ENCODE assay signal across 23 mouse cellular contexts in the genomic region with DNA sequence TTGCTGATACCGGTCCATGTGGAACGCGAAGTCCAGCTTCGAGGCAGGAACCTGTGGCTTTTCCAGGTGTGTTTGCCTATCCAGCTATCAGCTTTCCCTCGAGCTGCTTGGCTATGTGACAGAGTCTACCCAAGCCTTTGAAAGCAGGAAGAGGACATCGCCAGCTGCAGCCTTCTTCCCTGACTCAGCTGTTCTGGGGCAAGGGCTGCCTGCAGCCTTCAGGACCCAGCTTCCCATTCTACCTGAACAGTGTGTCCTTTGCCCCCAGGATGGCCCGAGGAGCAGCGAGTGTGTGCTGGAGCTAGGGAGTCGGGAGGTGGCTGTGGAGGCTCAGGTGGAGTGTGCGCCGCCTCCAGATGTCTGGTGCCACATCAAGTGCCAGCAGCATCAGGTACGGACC. TPM values are rescaled to one million over a fixed set of nuclear protein-coding genes. Genes with fewer than 3 reads are reported as not detected.
DNase-seq lines count a peak whose midpoint lies in the region; ATAC-seq and TF ChIP-seq lines count a peak whose summit lies in the region.
"Had no signal": no experiment of that assay in that cellular context is flagged by ENCODE, and none has a peak within 500 bp of the region (broad histone marks: within the 10 kb centered on the region; RNA-seq: fewer than 3 reads in every experiment).

No protein-coding gene starts in this region.

- H3K36me3 ChIP-seq in forebrain, embryonic 13.5 days (ENCODE audit: poor library complexity, severe bottlenecking) = peaks cover 100% of the 10 kb centered on the region
- H3K36me3 ChIP-seq in forebrain, embryonic 10.5 days (replicated peaks) = peaks cover 100% of the 10 kb centered on the region
- peaks cover 99% of the 10 kb centered on the region for H3K36me3 ChIP-seq in hindbrain, embryonic 13.5 days
- H3K36me3 ChIP-seq in hindbrain, postnatal 0 days (ENCODE audit: insufficient read depth, low read length) = peaks cover 40% of the 10 kb centered on the region
- H3K36me3 ChIP-seq in kidney, postnatal 0 days (ENCODE audit: insufficient read depth, low read length) = peaks cover 52% of the 10 kb centered on the region
- H3K36me3 ChIP-seq: G1E had no signal

- no peak for TF ChIP-seq CTCF in hindbrain, postnatal 0 days (IDR thresholded peaks at IDR 0.05; ENCODE audit: low read depth)
- no peak for TF ChIP-seq CTCF in kidney, postnatal 0 days (IDR thresholded peaks at IDR 0.05; ENCODE audit: low read depth)

- H3K27me3 ChIP-seq in forebrain, embryonic 13.5 days = no peaks in the 10 kb centered on the region
- H3K27me3 ChIP-seq in forebrain, embryonic 10.5 days (ENCODE audit: poor library complexity, severe bottlenecking) = no peaks in the 10 kb centered on the region
- H3K27me3 ChIP-seq in hindbrain, embryonic 13.5 days = no peaks in the 10 kb centered on the region
- no peaks in the 10 kb centered on the region for H3K27me3 ChIP-seq in hindbrain, postnatal 0 days (ENCODE audit: insufficient read depth, low read length)
- H3K27me3 ChIP-seq in kidney, postnatal 0 days (ENCODE audit: insufficient read depth, low read length) = no peaks in the 10 kb centered on the region
- H3K27me3 ChIP-seq: limb, embryonic 15.5 days; liver, embryonic 13.5 days; midbrain, embryonic 12.5 days; neural tube, embryonic 13.5 days; stomach, embryonic 15.5 days had no signal

- no peak overlapping the region for H3K9ac ChIP-seq in forebrain, embryonic 13.5 days
- H3K9ac ChIP-seq in hindbrain, embryonic 13.5 days = 0 out of 2 replicates have a peak overlapping the region, but pooled peaks have one; percentile 29
- H3K9ac ChIP-seq in hindbrain, postnatal 0 days (replicated peaks; ENCODE audit: low read length) = no peak overlapping the region
- H3K9ac ChIP-seq in kidney, postnatal 0 days (ENCODE audit: low read depth, low read length) = no peak overlapping the region
- H3K9ac ChIP-seq: forebrain, postnatal 0 days; limb, embryonic 15.5 days; liver, embryonic 13.5 days; midbrain, embryonic 12.5 days; stomach, embryonic 15.5 days had no signal

- no peak for ATAC-seq in forebrain, embryonic 13.5 days
- no peak for ATAC-seq in hindbrain, embryonic 13.5 days (ENCODE audit: low FRiP score)
- no peak for ATAC-seq in hindbrain, postnatal 0 days
- ATAC-seq in kidney, postnatal 0 days (replicated peaks; ENCODE audit: low FRiP score, low read depth) = no peak

- H3K4me1 ChIP-seq in forebrain, embryonic 13.5 days = peaks cover 17% of the 10 kb centered on the region
- H3K4me1 ChIP-seq in forebrain, embryonic 10.5 days = peaks cover 6% of the 10 kb centered on the region; the same call in 1 of the 2 replicates
- peaks cover 25% of the 10 kb centered on the region for H3K4me1 ChIP-seq in hindbrain, embryonic 13.5 days (replicated peaks)
- H3K4me1 ChIP-seq in hindbrain, postnatal 0 days (ENCODE audit: insufficient read depth, low read length) = no peaks in the 10 kb centered on the region
- H3K4me1 ChIP-seq in kidney, postnatal 0 days (replicated peaks; ENCODE audit: insufficient read depth, low read length) = peaks cover 16% of the 10 kb centered on the region
- H3K4me1 ChIP-seq: liver, embryonic 13.5 days; stomach, embryonic 15.5 days had no signal

- 0 out of 2 replicates have a peak overlapping the region, but pooled peaks have one; percentile 1 for H3K27ac ChIP-seq in forebrain, embryonic 13.5 days
- H3K27ac ChIP-seq in forebrain, embryonic 10.5 days = no peak overlapping the region
- no peak overlapping the region for H3K27ac ChIP-seq in hindbrain, embryonic 13.5 days
- H3K27ac ChIP-seq in hindbrain, postnatal 0 days = no peak overlapping the region
- peak overlapping the region; percentile 26; the same call in 1 of the 2 replicates for H3K27ac ChIP-seq in kidney, postnatal 0 days
- H3K27ac ChIP-seq: limb, embryonic 15.5 days; liver, embryonic 13.5 days; midbrain, embryonic 12.5 days; stomach, embryonic 15.5 days had no signal

- WGBS in forebrain, embryonic 13.5 days = 94% methylated on average over 12 of the region's 12 CpGs
- 94% methylated on average over 12 of the region's 12 CpGs for WGBS in forebrain, embryonic 10.5 days
- WGBS in hindbrain, embryonic 13.5 days = 92% methylated on average over 12 of the region's 12 CpGs
- 90% methylated on average over 12 of the region's 12 CpGs for WGBS in hindbrain, postnatal 0 days
- WGBS in kidney, postnatal 0 days = 82% methylated on average over 12 of the region's 12 CpGs

- no peak overlapping the region for H3K4me2 ChIP-seq in forebrain, embryonic 13.5 days
- H3K4me2 ChIP-seq in hindbrain, embryonic 13.5 days = no peak overlapping the region
- H3K4me2 ChIP-seq in hindbrain, postnatal 0 days (ENCODE audit: low read depth, low read length) = no peak overlapping the region
- H3K4me2 ChIP-seq in kidney, postnatal 0 days (ENCODE audit: low read length) = no peak overlapping the region
- H3K4me2 ChIP-seq: heart, embryonic 11.5 days; limb, embryonic 15.5 days; liver, embryonic 13.5 days; midbrain, embryonic 12.5 days; neural tube, embryonic 13.5 days; stomach, embryonic 15.5 days had no signal

- no peak for DNase-seq in forebrain, embryonic 10.5 days (ENCODE audit: extremely low spot score, low spot score)
- DNase-seq in hindbrain, postnatal 0 days (ENCODE audit: low spot score) = no peak
- no peak for DNase-seq in kidney, postnatal 0 days (ENCODE audit: low spot score)
- no peak for DNase-seq in kidney, adult 18-20 months
- DNase-seq in yolk sac, embryonic 10.5 days (ENCODE audit: low spot score) = peak; percentile 73
- DNase-seq: cerebellum, adult 11 months; cerebellum, adult 9-10 months; cerebellum, postnatal 36 days; forebrain, postnatal 0 days; gastrocnemius, postnatal 10 days; liver, embryonic 13.5 days; thymus, postnatal 14 days had no signal

- H3K4me3 ChIP-seq in forebrain, embryonic 13.5 days = no peak overlapping the region
- no peak overlapping the region for H3K4me3 ChIP-seq in forebrain, embryonic 10.5 days
- H3K4me3 ChIP-seq in hindbrain, embryonic 13.5 days = no peak overlapping the region
- no peak overlapping the region for H3K4me3 ChIP-seq in hindbrain, postnatal 0 days (ENCODE audit: low read length)
- H3K4me3 ChIP-seq in kidney, postnatal 0 days (replicated peaks; ENCODE audit: low read depth, low read length) = no peak overlapping the region
- H3K4me3 ChIP-seq: limb, embryonic 15.5 days; liver, embryonic 13.5 days; megakaryocyte, embryonic 14.5 days; midbrain, embryonic 12.5 days; myocyte; neural tube, embryonic 13.5 days; stomach, embryonic 15.5 days had no signal

- H3K9me3 ChIP-seq in forebrain, embryonic 13.5 days (replicated peaks) = no peaks in the 10 kb centered on the region
- H3K9me3 ChIP-seq in forebrain, embryonic 10.5 days = no peaks in the 10 kb centered on the region
- H3K9me3 ChIP-seq in hindbrain, embryonic 13.5 days = no peaks in the 10 kb centered on the region
- H3K9me3 ChIP-seq in hindbrain, postnatal 0 days (ENCODE audit: low read length) = no peaks in the 10 kb centered on the region
- no peaks in the 10 kb centered on the region for H3K9me3 ChIP-seq in kidney, postnatal 0 days (replicated peaks; ENCODE audit: low read length)
- H3K9me3 ChIP-seq: G1E; limb, embryonic 15.5 days; liver, embryonic 13.5 days; megakaryocyte, embryonic 14.5 days; midbrain, embryonic 12.5 days; neural tube, embryonic 13.5 days; stomach, embryonic 15.5 days had no signal

RNA-seq across cellular contexts. Expression of a gene that starts 10.5 kb away (rescaled TPM):
- 22.4 and 27.7 TPM in 2 replicates for polyA plus RNA-seq in forebrain, embryonic 13.5 days (2015; fragmentation: Nextera tagmentation; extraction: Ambion mirVana)
- polyA plus RNA-seq in forebrain, embryonic 10.5 days (2016; fragmentation: Nextera tagmentation; extraction: Ambion mirVana) = 27.0 and 28.9 TPM in 2 replicates
- 22.5 and 27.2 TPM in 2 replicates for polyA plus RNA-seq in hindbrain, embryonic 13.5 days (2015; fragmentation: Nextera tagmentation; extraction: Ambion mirVana)
- 82.3 and 84.4 TPM in 2 replicates for total RNA-seq in hindbrain, postnatal 0 days (2014; rRNA removed)
- polyA plus RNA-seq in hindbrain, postnatal 0 days (2015; fragmentation: Nextera tagmentation; extraction: Ambion mirVana) = 8.7 and 11.2 TPM in 2 replicates
- polyA plus RNA-seq in kidney, postnatal 0 days (2015; fragmentation: Nextera tagmentation; extraction: Ambion mirVana) = 8.4 and 9.6 TPM in 2 replicates
- total RNA-seq: granulocyte monocyte progenitor cell, adult 5-6 weeks had no signal
- polyA plus RNA-seq: G1E had no signal

RNA-seq across cellular contexts. Expression of a gene that starts 23.3 kb away (rescaled TPM):
- polyA plus RNA-seq in forebrain, embryonic 13.5 days (2015; fragmentation: Nextera tagmentation; extraction: Ambion mirVana) = 693 and 750 TPM in 2 replicates
- 793 and 804 TPM in 2 replicates for polyA plus RNA-seq in forebrain, embryonic 10.5 days (2016; fragmentation: Nextera tagmentation; extraction: Ambion mirVana)
- 741 and 764 TPM in 2 replicates for polyA plus RNA-seq in hindbrain, embryonic 13.5 days (2015; fragmentation: Nextera tagmentation; extraction: Ambion mirVana)
- 56.2 and 73.8 TPM in 2 replicates for total RNA-seq in hindbrain, postnatal 0 days (2014; rRNA removed)
- polyA plus RNA-seq in hindbrain, postnatal 0 days (2015; fragmentation: Nextera tagmentation; extraction: Ambion mirVana) = 764 and 779 TPM in 2 replicates
- 635 and 680 TPM in 2 replicates for polyA plus RNA-seq in kidney, postnatal 0 days (2015; fragmentation: Nextera tagmentation; extraction: Ambion mirVana)

RNA-seq across cellular contexts. Expression of a gene that starts 23.4 kb away (rescaled TPM):
- 17.9 and 18.9 TPM in 2 replicates for polyA plus RNA-seq in forebrain, embryonic 13.5 days (2015; fragmentation: Nextera tagmentation; extraction: Ambion mirVana)
- 13.3 and 14.7 TPM in 2 replicates for polyA plus RNA-seq in forebrain, embryonic 10.5 days (2016; fragmentation: Nextera tagmentation; extraction: Ambion mirVana)
- polyA plus RNA-seq in hindbrain, embryonic 13.5 days (2015; fragmentation: Nextera tagmentation; extraction: Ambion mirVana) = 14.6 and 14.7 TPM in 2 replicates
- total RNA-seq in hindbrain, postnatal 0 days (2014; rRNA removed) = 7.8 and 8.4 TPM in 2 replicates
- 5.1 and 6.7 TPM in 2 replicates for polyA plus RNA-seq in hindbrain, postnatal 0 days (2015; fragmentation: Nextera tagmentation; extraction: Ambion mirVana)
- 12.9 and 13.8 TPM in 2 replicates for polyA plus RNA-seq in kidney, postnatal 0 days (2015; fragmentation: Nextera tagmentation; extraction: Ambion mirVana)

RNA-seq across cellular contexts. Expression of a gene that starts 31.7 kb away (rescaled TPM):
- 31.4 and 31.5 TPM in 2 replicates for polyA plus RNA-seq in forebrain, embryonic 13.5 days (2015; fragmentation: Nextera tagmentation; extraction: Ambion mirVana)
- 34.9 and 35.0 TPM in 2 replicates for polyA plus RNA-seq in forebrain, embryonic 10.5 days (2016; fragmentation: Nextera tagmentation; extraction: Ambion mirVana)
- 27.8 and 32.4 TPM in 2 replicates for polyA plus RNA-seq in hindbrain, embryonic 13.5 days (2015; fragmentation: Nextera tagmentation; extraction: Ambion mirVana)
- 39.5 and 52.3 TPM in 2 replicates for total RNA-seq in hindbrain, postnatal 0 days (2014; rRNA removed)
- polyA plus RNA-seq in hindbrain, postnatal 0 days (2015; fragmentation: Nextera tagmentation; extraction: Ambion mirVana) = 30.6 and 32.2 TPM in 2 replicates
- 18.8 and 20.9 TPM in 2 replicates for polyA plus RNA-seq in kidney, postnatal 0 days (2015; fragmentation: Nextera tagmentation; extraction: Ambion mirVana)

RNA-seq across cellular contexts. Expression of a gene that starts 46.1 kb away (rescaled TPM):
- 9.3 and 13.0 TPM in 2 replicates for polyA plus RNA-seq in forebrain, embryonic 13.5 days (2015; fragmentation: Nextera tagmentation; extraction: Ambion mirVana)
- polyA plus RNA-seq in forebrain, embryonic 10.5 days (2016; fragmentation: Nextera tagmentation; extraction: Ambion mirVana) = 7.6 and 9.1 TPM in 2 replicates
- polyA plus RNA-seq in hindbrain, embryonic 13.5 days (2015; fragmentation: Nextera tagmentation; extraction: Ambion mirVana) = 12.9 and 15.2 TPM in 2 replicates
- 20.1 and 32.6 TPM in 2 replicates for total RNA-seq in hindbrain, postnatal 0 days (2014; rRNA removed)
- 14.3 and 14.4 TPM in 2 replicates for polyA plus RNA-seq in hindbrain, postnatal 0 days (2015; fragmentation: Nextera tagmentation; extraction: Ambion mirVana)
- polyA plus RNA-seq in kidney, postnatal 0 days (2015; fragmentation: Nextera tagmentation; extraction: Ambion mirVana) = 14.3 and 15.2 TPM in 2 replicates

Comparison
In these comparisons a context has a peak if more than half of its experiments do, and no peak if none do; other contexts are left out.
1. H3K27ac ChIP-seq: peak in forebrain, embryonic 13.5 days (single experiment) and kidney, postnatal 0 days (single experiment); none in forebrain, embryonic 10.5 days (single experiment), hindbrain, embryonic 13.5 days (single experiment) and hindbrain, postnatal 0 days (single experiment).